Comparison of ENCODE assay signal across 8 mouse cellular contexts in genomic region chr5:107359395-107360053, GRCm38 (mm10). TPM values are rescaled to one million over a fixed set of nuclear protein-coding genes. Genes with fewer than 3 reads are reported as not detected.
DNase-seq lines count a peak whose midpoint lies in the region; ATAC-seq lines count a peak whose summit lies in the region.

No protein-coding gene starts in this region.

- H3K4me2 ChIP-seq in kidney, embryonic 15.5 days, result peak overlapping the region; percentile 62

- peak overlapping the region; percentile 78 for H3K4me3 ChIP-seq in heart, embryonic 10.5 days
- peak overlapping the region; percentile 60 for H3K4me3 ChIP-seq in kidney, embryonic 15.5 days (replicated peaks)

- no peaks in the 10 kb centered on the region for H3K4me1 ChIP-seq in heart, embryonic 10.5 days
- 0 out of 2 replicates have a peak, but pooled peaks cover 3% of the 10 kb centered on the region for H3K4me1 ChIP-seq in kidney, embryonic 15.5 days

- WGBS in heart, embryonic 10.5 days, result under 1% methylated on average over 32 of the region's 40 CpGs
- under 1% methylated on average over 36 of the region's 40 CpGs for WGBS in kidney, embryonic 15.5 days

- H3K9ac ChIP-seq in kidney, embryonic 15.5 days, result peak overlapping the region; percentile 59

- peak; percentile 99 for ATAC-seq in erythroblast, adult 5-6 weeks (replicated peaks; ENCODE audit: low FRiP score, poor library complexity, severe bottlenecking)
- peak; percentile 99 for ATAC-seq in kidney, embryonic 15.5 days (replicated peaks; ENCODE audit: low FRiP score)
- ATAC-seq in monocyte, adult 5-6 weeks (replicated peaks; ENCODE audit: insufficient number of reproducible peaks, low FRiP score, low TSS enrichment, poor library complexity, severe bottlenecking), result peak; percentile 99

- DNase-seq in B cell, adult 2 months, result peak; percentile 96 to 98
- DNase-seq in brain, adult 2 months (ENCODE audit: low read depth, low spot score), result peak; percentile 96
- DNase-seq in heart, embryonic 10.5 days (ENCODE audit: low spot score), result peak; percentile 96
- peak; percentile 90 for DNase-seq in liver
- peak; percentile 87 to 91 for DNase-seq in spleen, postnatal 4 days (ENCODE audit: low spot score in 2 of 2)

- peak overlapping the region; percentile 84 for H3K27ac ChIP-seq in heart, embryonic 10.5 days
- peak overlapping the region; percentile 85 for H3K27ac ChIP-seq in kidney, embryonic 15.5 days

- H3K9me3 ChIP-seq in heart, embryonic 10.5 days, result no peaks in the 10 kb centered on the region
- no peaks in the 10 kb centered on the region for H3K9me3 ChIP-seq in kidney, embryonic 15.5 days (replicated peaks)

- no peaks in the 10 kb centered on the region for H3K27me3 ChIP-seq in heart, embryonic 10.5 days (ENCODE audit: insufficient read depth, poor library complexity, severe bottlenecking)
- no peaks in the 10 kb centered on the region for H3K27me3 ChIP-seq in kidney, embryonic 15.5 days

- no peaks in the 10 kb centered on the region for H3K36me3 ChIP-seq in heart, embryonic 10.5 days
- no peaks in the 10 kb centered on the region for H3K36me3 ChIP-seq in kidney, embryonic 15.5 days

RNA-seq across cellular contexts. Expression of gene Brdt, which starts 28.6 kb away (rescaled TPM):
- total RNA-seq in erythroblast, adult 5-6 weeks (2015; ENCODE audit: low replicate concordance), result not detected in 2 replicates
- total RNA-seq in erythroblast, adult 5-6 weeks (2017; ENCODE audit: low replicate concordance), result not detected in 2 replicates
- 0.62 and 0.63 TPM in 2 replicates for polyA plus RNA-seq in heart, embryonic 10.5 days (2016; fragmentation: Nextera tagmentation; extraction: Ambion mirVana)
- polyA plus RNA-seq in kidney, embryonic 15.5 days (2015; fragmentation: Nextera tagmentation; extraction: Ambion mirVana), result 1.7 and 2.0 TPM in 2 replicates
- 0.29 to 1.1 TPM (median 0.32 TPM) in 3 replicates for total RNA-seq in monocyte, adult 5-6 weeks (2017)

RNA-seq across cellular contexts. Expression of gene Ephx4, which starts 43.0 kb away (rescaled TPM):
- total RNA-seq in erythroblast, adult 5-6 weeks (2015; ENCODE audit: low replicate concordance), result not detected in 2 replicates
- not detected in 2 replicates for total RNA-seq in erythroblast, adult 5-6 weeks (2017; ENCODE audit: low replicate concordance)
- polyA plus RNA-seq in heart, embryonic 10.5 days (2016; fragmentation: Nextera tagmentation; extraction: Ambion mirVana), result 0.58 and 0.72 TPM in 2 replicates
- polyA plus RNA-seq in kidney, embryonic 15.5 days (2015; fragmentation: Nextera tagmentation; extraction: Ambion mirVana), result 1.3 and 1.7 TPM in 2 replicates
- not detected in 3 replicates for total RNA-seq in monocyte, adult 5-6 weeks (2017)

Comparison
In these comparisons a context has a peak if more than half of its experiments do, and no peak if none do; other contexts are left out.
1. Peak in every context shown above with its lines: DNase-seq, ATAC-seq, H3K4me3 ChIP-seq and H3K27ac ChIP-seq.